Mouse (Mus musculus): ENCODE measurements around the gene Atg4a-ps. TPM values are rescaled to one million over a fixed set of nuclear protein-coding genes. Genes with fewer than 3 reads are reported as not detected.

Gene Atg4a-ps
- polyA plus RNA-seq, 1 experiment from 2014 or later, result 0.15 TPM

DNA sequence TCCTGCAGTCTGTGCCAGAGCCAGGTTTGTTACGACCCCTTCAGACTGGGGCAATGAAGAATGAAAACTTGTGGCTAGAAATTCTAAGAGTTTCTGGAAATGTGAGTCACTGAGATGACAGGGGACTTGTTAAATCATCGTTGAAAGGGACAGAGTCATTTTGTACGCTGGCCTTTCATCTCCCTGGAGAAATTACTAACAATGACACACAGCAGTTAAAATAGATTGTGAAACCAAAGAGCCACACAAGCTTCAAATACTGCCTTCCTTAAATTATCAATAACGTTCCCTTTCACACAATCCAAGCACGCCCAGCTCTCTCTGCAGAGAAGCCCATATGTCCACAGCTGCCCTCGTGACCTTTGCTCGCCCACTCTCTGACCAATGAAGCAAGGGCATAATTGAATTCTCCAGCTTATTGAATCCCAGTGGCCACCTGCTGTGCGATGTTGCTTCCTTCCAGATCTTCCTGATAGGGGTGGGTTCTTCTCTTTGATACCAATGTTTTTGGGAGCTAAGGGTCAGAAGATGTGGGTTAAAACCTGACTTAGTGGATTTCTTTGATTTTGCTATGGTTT is 5.6 kb downstream of the Atg4a-ps start:
- H3K27me3 ChIP-seq (replicated peaks; ENCODE audit: control insufficient read depth, insufficient read depth, low read length), result no peaks in the 10 kb centered on the region
- H3K27ac ChIP-seq (ENCODE audit: low read depth), result no peak overlapping the region
- 64% methylated on average over 8 of the region's 8 CpGs for WGBS
- DNase-seq (ENCODE audit: low spot score) (no peak), ATAC-seq (replicated peaks; ENCODE audit: low FRiP score, low TSS enrichment, low read depth) (no peak)
- no peak overlapping the region for H3K4me3 ChIP-seq (ENCODE audit: low read depth, low read length)
- H3K36me3 ChIP-seq (ENCODE audit: control insufficient read depth, insufficient read depth, low read length), result no peaks in the 10 kb centered on the region
- H3K4me1 ChIP-seq (replicated peaks; ENCODE audit: control insufficient read depth, insufficient read depth, low read length), result no peaks in the 10 kb centered on the region
- no peak overlapping the region for H3K9ac ChIP-seq (ENCODE audit: low read length)
- no peaks in the 10 kb centered on the region for H3K9me3 ChIP-seq (ENCODE audit: control insufficient read depth, low read length)
- H3K4me2 ChIP-seq (ENCODE audit: low read length), result no peak overlapping the region

DNA sequence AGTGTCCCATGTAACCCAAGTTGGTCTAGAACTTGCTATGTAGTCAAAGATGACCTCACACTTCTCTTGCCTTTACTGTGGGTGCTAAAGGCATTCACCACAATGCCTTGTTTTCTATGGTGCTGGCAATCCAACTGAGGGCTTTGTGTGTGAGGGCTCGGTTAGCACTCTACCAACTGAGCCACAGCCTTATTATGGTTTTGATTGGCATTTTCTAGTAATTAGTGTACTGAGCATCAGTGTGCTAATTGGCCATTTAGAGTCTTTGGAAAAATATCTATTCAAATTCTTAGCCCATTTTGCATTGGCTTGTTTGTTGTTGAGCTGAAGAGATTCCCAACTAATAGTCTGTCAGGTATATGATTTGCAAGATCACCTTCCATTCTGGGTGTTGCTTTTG is 8.2 kb downstream of the Atg4a-ps start:
- 74% methylated on average over 1 of the region's 1 CpGs for WGBS
- DNase-seq (ENCODE audit: low spot score), result no peak
- Histone ChIP-seq H3K4me2 (ENCODE audit: low read length) (no peak overlapping the region), H3K27ac (ENCODE audit: low read depth) (no peak overlapping the region), H3K36me3 (ENCODE audit: control insufficient read depth, insufficient read depth, low read length) (no peaks in the 10 kb centered on the region), H3K4me3 (ENCODE audit: low read depth, low read length) (no peak overlapping the region), H3K9ac (ENCODE audit: low read length) (no peak overlapping the region), H3K4me1 (replicated peaks; ENCODE audit: control insufficient read depth, insufficient read depth, low read length) (no peaks in the 10 kb centered on the region), H3K27me3 (replicated peaks; ENCODE audit: control insufficient read depth, insufficient read depth, low read length) (no peaks in the 10 kb centered on the region), H3K9me3 (ENCODE audit: control insufficient read depth, low read length) (no peaks in the 10 kb centered on the region)
- ATAC-seq (replicated peaks; ENCODE audit: low FRiP score, low TSS enrichment, low read depth), result no peak

DNA sequence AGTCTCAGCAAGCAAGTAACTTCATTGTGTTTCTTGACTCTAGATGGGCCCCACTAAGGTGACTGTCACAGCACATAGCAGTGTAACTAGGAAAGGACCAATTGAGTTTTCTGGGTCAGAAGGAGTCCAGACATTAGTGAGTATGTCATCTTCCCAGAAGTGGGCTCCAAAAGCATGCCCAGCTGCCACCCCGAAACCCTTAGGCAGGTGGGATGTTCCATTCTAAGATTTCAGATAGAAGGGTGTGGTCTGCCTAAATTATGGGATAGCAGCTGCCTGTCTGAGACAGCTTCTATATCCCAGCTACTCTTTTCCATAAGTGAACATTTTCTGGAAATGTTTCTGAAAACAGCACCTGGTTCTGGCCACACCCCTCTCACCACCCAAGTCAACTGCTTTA is 11.6 kb downstream of the Atg4a-ps start:
- WGBS, result 100% methylated on average over 1 of the region's 1 CpGs
- Histone ChIP-seq H3K4me1 (replicated peaks; ENCODE audit: control insufficient read depth, insufficient read depth, low read length) (no peaks in the 10 kb centered on the region), H3K9me3 (ENCODE audit: control insufficient read depth, low read length) (no peaks in the 10 kb centered on the region), H3K4me3 (ENCODE audit: low read depth, low read length) (no peak overlapping the region), H3K27ac (ENCODE audit: low read depth) (no peak overlapping the region), H3K4me2 (ENCODE audit: low read length) (no peak overlapping the region), H3K27me3 (replicated peaks; ENCODE audit: control insufficient read depth, insufficient read depth, low read length) (no peaks in the 10 kb centered on the region), H3K36me3 (ENCODE audit: control insufficient read depth, insufficient read depth, low read length) (no peaks in the 10 kb centered on the region), H3K9ac (ENCODE audit: low read length) (no peak overlapping the region)
- ATAC-seq (replicated peaks; ENCODE audit: low FRiP score, low TSS enrichment, low read depth) (no peak), DNase-seq (ENCODE audit: low spot score) (no peak)

DNA sequence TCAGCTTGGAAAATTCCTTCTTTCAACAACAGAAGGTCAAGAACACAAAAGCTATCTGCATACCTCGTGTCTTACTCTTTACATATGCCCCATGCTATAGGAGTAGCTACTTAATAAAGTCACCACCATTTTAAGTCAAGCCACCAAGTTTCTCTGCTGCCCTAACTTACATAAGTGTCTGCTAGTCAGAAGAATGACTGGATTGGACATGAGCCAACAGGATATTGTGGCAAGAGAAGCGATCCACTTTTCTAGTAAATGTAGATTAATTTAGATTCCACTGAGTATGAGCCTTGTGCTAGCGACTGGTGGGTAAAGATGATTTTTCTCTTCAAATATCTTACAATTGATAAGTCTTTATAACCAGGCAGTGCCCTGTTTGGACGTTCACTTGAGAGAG is 12.0 kb downstream of the Atg4a-ps start:
- Histone ChIP-seq H3K4me1 (replicated peaks; ENCODE audit: control insufficient read depth, insufficient read depth, low read length) (no peaks in the 10 kb centered on the region), H3K4me3 (ENCODE audit: low read depth, low read length) (no peak overlapping the region), H3K9me3 (ENCODE audit: control insufficient read depth, low read length) (no peaks in the 10 kb centered on the region), H3K36me3 (ENCODE audit: control insufficient read depth, insufficient read depth, low read length) (no peaks in the 10 kb centered on the region), H3K4me2 (ENCODE audit: low read length) (no peak overlapping the region), H3K9ac (ENCODE audit: low read length) (no peak overlapping the region), H3K27ac (ENCODE audit: low read depth) (no peak overlapping the region), H3K27me3 (replicated peaks; ENCODE audit: control insufficient read depth, insufficient read depth, low read length) (no peaks in the 10 kb centered on the region)
- DNase-seq (ENCODE audit: low spot score) (no peak), ATAC-seq (replicated peaks; ENCODE audit: low FRiP score, low TSS enrichment, low read depth) (no peak)
- WGBS, result 79% methylated on average over 4 of the region's 4 CpGs

DNA sequence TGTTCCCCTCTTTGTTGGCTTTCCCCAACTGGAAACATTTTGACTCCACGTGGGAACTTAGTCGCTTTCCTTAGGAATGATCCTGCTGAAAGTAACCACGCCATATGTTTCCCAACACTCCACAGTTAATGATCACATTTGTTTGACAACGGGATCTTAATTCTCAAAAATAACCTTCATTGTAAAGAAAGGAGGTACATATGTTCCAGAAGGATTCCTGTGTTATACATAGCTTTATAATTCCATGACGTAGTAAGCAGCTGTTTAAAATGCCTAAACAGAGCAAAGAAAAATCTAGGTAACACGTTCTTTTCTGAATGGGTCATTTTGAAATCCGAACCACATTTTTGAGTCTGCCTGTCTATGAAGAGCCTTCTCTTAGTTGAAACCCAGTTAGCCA is 12.7 kb downstream of the Atg4a-ps start:
- Histone ChIP-seq H3K4me2 (ENCODE audit: low read length) (no peak overlapping the region), H3K9ac (ENCODE audit: low read length) (no peak overlapping the region), H3K27me3 (replicated peaks; ENCODE audit: control insufficient read depth, insufficient read depth, low read length) (no peaks in the 10 kb centered on the region), H3K9me3 (ENCODE audit: control insufficient read depth, low read length) (no peaks in the 10 kb centered on the region), H3K4me3 (ENCODE audit: low read depth, low read length) (no peak overlapping the region), H3K36me3 (ENCODE audit: control insufficient read depth, insufficient read depth, low read length) (no peaks in the 10 kb centered on the region), H3K27ac (ENCODE audit: low read depth) (no peak overlapping the region), H3K4me1 (replicated peaks; ENCODE audit: control insufficient read depth, insufficient read depth, low read length) (no peaks in the 10 kb centered on the region)
- DNase-seq (ENCODE audit: low spot score), result no peak
- no peak for ATAC-seq (replicated peaks; ENCODE audit: low FRiP score, low TSS enrichment, low read depth)
- WGBS, result 70% methylated on average over 7 of the region's 7 CpGs

DNA sequence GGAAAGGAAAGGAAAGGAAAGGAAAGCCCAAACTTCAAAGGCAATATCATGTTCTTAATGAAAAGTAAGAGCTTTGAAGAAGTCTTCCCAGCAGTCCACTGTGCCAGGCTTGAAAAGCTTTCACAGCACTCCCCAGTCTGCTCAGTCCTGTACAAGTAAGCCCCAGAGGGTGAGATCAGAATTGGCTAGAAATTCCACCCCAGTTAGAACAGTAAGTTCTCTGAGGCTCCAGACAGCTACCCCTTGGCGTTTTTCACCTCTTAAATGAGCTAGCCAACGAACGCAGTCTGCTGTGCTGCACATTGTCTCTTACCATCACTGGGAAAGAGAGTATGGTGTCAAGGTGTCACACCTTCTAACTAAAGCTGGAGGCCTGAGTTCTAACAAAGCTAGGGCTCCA is 18.2 kb downstream of the Atg4a-ps start:
- Histone ChIP-seq H3K27me3 (replicated peaks; ENCODE audit: control insufficient read depth, insufficient read depth, low read length) (no peaks in the 10 kb centered on the region), H3K4me1 (replicated peaks; ENCODE audit: control insufficient read depth, insufficient read depth, low read length) (no peaks in the 10 kb centered on the region), H3K4me3 (ENCODE audit: low read depth, low read length) (no peak overlapping the region), H3K9ac (ENCODE audit: low read length) (no peak overlapping the region), H3K27ac (ENCODE audit: low read depth) (no peak overlapping the region), H3K4me2 (ENCODE audit: low read length) (no peak overlapping the region), H3K9me3 (ENCODE audit: control insufficient read depth, low read length) (no peaks in the 10 kb centered on the region), H3K36me3 (ENCODE audit: control insufficient read depth, insufficient read depth, low read length) (no peaks in the 10 kb centered on the region)
- WGBS, result 87% methylated on average over 3 of the region's 3 CpGs
- no peak for DNase-seq (ENCODE audit: low spot score)
- no peak for ATAC-seq (replicated peaks; ENCODE audit: low FRiP score, low TSS enrichment, low read depth)

DNA sequence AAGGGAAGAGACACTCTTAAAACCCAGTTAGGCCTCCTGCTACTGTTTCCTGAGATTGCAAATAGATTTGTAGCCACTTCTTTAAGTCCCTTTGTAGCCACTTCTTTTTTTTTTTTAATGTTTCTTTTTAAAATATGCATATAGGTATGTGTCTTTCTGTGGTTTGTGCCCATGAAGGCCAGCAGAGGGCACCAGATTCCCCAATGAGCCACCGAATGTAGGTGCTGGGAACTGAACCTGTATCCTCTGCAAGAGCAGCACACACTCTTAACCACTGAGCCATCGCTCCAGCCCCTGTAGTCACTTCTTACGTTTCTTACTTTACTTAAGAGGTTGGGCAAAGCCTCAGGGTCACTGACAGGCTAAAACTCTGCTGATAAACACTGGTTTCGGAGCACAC is 19.4 kb downstream of the Atg4a-ps start:
- Histone ChIP-seq H3K9ac (ENCODE audit: low read length) (no peak overlapping the region), H3K4me3 (ENCODE audit: low read depth, low read length) (no peak overlapping the region), H3K4me1 (replicated peaks; ENCODE audit: control insufficient read depth, insufficient read depth, low read length) (no peaks in the 10 kb centered on the region), H3K27ac (ENCODE audit: low read depth) (no peak overlapping the region), H3K36me3 (ENCODE audit: control insufficient read depth, insufficient read depth, low read length) (no peaks in the 10 kb centered on the region), H3K27me3 (replicated peaks; ENCODE audit: control insufficient read depth, insufficient read depth, low read length) (no peaks in the 10 kb centered on the region), H3K9me3 (ENCODE audit: control insufficient read depth, low read length) (no peaks in the 10 kb centered on the region), H3K4me2 (ENCODE audit: low read length) (no peak overlapping the region)
- DNase-seq (ENCODE audit: low spot score), result no peak
- 94% methylated on average over 4 of the region's 4 CpGs for WGBS
- ATAC-seq (replicated peaks; ENCODE audit: low FRiP score, low TSS enrichment, low read depth), result no peak

DNA sequence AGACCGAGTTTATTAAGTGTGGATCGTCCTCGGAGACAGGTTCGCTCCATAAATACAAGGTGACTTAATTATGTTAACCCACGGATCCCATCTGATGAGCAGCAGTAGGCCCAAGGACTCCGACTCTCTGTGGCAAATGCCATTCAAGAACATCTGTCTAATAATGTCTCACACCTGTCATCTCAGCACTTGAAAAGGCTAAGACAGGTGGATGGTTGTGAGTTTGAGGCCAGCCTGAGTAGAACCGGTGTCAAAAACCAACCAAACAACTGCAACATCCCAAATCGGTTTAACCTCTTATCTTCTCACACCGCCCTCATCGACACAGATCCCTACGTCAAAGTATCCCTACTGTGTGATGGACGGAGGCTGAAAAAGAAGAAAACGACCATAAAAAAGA is 20.7 kb downstream of the Atg4a-ps start:
- no peaks in the 10 kb centered on the region for H3K27me3 ChIP-seq (replicated peaks; ENCODE audit: control insufficient read depth, insufficient read depth, low read length)
- no peak overlapping the region for H3K27ac ChIP-seq (ENCODE audit: low read depth)
- H3K9ac ChIP-seq (ENCODE audit: low read length), result no peak overlapping the region
- H3K36me3 ChIP-seq (ENCODE audit: control insufficient read depth, insufficient read depth, low read length), result no peaks in the 10 kb centered on the region
- DNase-seq (ENCODE audit: low spot score) (no peak), ATAC-seq (replicated peaks; ENCODE audit: low FRiP score, low TSS enrichment, low read depth) (no peak)
- no peak overlapping the region for H3K4me3 ChIP-seq (ENCODE audit: low read depth, low read length)
- WGBS, result 91% methylated on average over 13 of the region's 13 CpGs
- no peaks in the 10 kb centered on the region for H3K9me3 ChIP-seq (ENCODE audit: control insufficient read depth, low read length)
- H3K4me2 ChIP-seq (ENCODE audit: low read length), result no peak overlapping the region
- H3K4me1 ChIP-seq (replicated peaks; ENCODE audit: control insufficient read depth, insufficient read depth, low read length), result no peaks in the 10 kb centered on the region

DNA sequence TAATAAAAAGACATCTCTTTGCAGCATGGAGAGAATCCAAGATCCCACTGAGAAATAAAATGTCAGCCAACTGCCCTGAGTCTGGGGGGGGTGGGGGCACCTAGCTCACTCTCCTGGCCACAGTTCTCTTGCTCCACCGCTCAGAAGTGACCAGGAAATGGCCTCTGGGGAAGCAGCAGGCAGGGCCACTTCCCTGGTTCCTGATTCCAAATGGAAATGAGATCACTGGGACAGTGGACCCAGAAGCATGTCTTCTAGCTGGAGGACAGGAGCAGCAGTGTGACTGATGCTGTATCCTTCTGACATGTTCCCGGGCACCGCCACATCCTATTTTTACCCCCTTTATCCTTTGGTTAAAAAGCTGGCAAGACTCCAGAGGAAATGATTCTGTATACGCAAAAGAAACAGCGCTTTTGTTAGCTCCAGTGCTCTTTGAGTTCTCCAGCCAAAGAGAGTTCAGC is 21.2 kb downstream of the Atg4a-ps start:
- Histone ChIP-seq H3K4me3 (ENCODE audit: low read depth, low read length) (no peak overlapping the region), H3K4me1 (replicated peaks; ENCODE audit: control insufficient read depth, insufficient read depth, low read length) (no peaks in the 10 kb centered on the region), H3K9me3 (ENCODE audit: control insufficient read depth, low read length) (no peaks in the 10 kb centered on the region), H3K27me3 (replicated peaks; ENCODE audit: control insufficient read depth, insufficient read depth, low read length) (no peaks in the 10 kb centered on the region), H3K9ac (ENCODE audit: low read length) (no peak overlapping the region), H3K4me2 (ENCODE audit: low read length) (no peak overlapping the region), H3K27ac (ENCODE audit: low read depth) (no peak overlapping the region), H3K36me3 (ENCODE audit: control insufficient read depth, insufficient read depth, low read length) (no peaks in the 10 kb centered on the region)
- DNase-seq (ENCODE audit: low spot score), result no peak
- WGBS, result 43% methylated on average over 5 of the region's 5 CpGs
- ATAC-seq (replicated peaks; ENCODE audit: low FRiP score, low TSS enrichment, low read depth), result no peak

Measured in intestine, embryonic 14.5 days (tissue).